Mouse (Mus musculus): ENCODE data around the gene Tirap. TPM values are rescaled to one million over a fixed set of nuclear protein-coding genes. Genes with fewer than 3 reads are reported as not detected.
"Not testable (repeated sequence)": the region's sequence is repeated elsewhere in the genome, so short reads cannot be mapped to it uniquely, and the experiment has no call there.

Gene Tirap
- total RNA-seq, 2 experiments from 2014 or later = 3.1 to 4.4 TPM

- DNase-seq (ENCODE audit: low spot score in 2 of 2) = peak; percentile 30 to 35
Observed at GRCm38 (mm10) chr9:35156002-35156710, 43.9 kb downstream of the Tirap start.

- no peak for DNase-seq (ENCODE audit: low spot score in 2 of 2)
Observed at GRCm38 (mm10) chr9:35152923-35153322, 47.2 kb downstream of the Tirap start.

- not testable (repeated sequence) for DNase-seq (ENCODE audit: low spot score in 2 of 2)
Observed at GRCm38 (mm10) chr9:35148822-35149221, 51.3 kb downstream of the Tirap start.

GRCm38 (mm10) chr9:35147261-35147660 lies 52.8 kb downstream of the Tirap start:
- not testable (repeated sequence) for DNase-seq (ENCODE audit: low spot score in 2 of 2)

DNA sequence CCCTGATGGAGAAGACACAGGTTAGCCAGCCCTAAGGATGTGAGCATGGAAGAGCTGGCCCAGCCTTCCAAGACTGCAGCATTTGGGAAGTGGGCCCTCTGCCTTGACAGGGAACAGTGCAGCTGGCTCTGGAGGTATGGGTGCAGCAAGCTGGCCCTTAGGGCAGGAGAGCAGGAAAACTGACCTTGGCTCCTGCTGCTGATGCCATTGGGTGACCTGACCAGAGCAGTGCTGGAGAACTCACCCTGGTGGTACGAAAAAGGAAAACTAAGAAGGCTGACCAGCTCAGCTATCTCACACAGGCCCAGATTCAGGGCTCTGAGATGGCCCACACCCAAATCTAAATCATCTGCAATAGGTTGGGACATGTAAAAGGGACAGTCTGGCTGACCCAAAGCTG lies 54.3 kb downstream of the Tirap start:
- no peak for DNase-seq (ENCODE audit: low spot score in 2 of 2)

- no peak for DNase-seq (ENCODE audit: low spot score in 2 of 2)
Observed at GRCm38 (mm10) chr9:35145118-35145517, 55.0 kb downstream of the Tirap start.

GRCm38 (mm10) chr9:35142221-35142620 lies 57.9 kb downstream of the Tirap start:
- no peak for DNase-seq (ENCODE audit: low spot score in 2 of 2)

DNA sequence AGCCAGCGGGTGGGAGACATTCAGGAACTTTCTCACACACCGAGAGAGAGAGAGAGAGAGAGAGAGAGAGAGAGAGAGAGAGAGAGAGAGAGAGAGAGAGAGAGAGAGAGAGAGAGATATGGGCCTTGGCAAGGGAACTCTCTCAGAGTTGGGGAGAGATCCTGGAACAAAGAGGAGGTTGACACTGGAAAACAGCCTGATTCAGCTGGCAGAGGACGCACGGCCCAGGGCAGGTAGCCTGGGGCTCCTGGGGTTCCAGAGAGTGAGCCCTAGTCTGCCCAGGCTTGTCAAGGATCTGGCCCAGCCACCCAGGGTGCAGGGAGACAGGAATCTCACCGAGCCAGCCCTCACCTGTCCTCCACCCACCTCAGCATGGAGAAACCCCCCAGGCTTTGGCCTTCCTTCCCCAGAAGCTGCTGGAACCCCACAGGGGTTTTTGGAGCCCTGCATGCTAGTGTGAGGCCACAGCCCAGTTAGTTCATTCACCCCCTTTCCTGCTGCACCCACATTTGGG lies 60.8 kb downstream of the Tirap start:
- no peak for DNase-seq (ENCODE audit: low spot score in 2 of 2)

- no peak for DNase-seq (ENCODE audit: low spot score in 2 of 2)
Observed at GRCm38 (mm10) chr9:35138029-35138428, 62.1 kb downstream of the Tirap start.

DNA sequence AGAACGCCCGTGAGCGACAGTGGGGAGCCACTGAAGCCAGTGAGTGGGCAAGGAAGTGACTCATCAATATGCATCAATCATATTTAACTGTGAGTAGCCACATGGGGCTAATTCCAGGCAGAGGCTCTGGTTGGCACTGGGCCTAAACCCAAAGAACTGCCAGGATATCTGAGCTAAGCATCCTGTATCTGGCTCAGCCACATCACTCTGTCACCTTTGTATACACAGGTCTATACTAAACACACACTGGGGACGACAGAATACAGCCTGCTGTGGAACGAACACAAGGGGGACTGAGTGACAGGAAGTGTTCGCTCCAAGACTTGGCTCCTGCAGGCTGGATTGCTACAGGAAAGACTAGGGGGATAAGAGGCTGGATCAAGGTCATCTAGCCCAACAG lies 64.5 kb downstream of the Tirap start:
- DNase-seq (ENCODE audit: low spot score in 2 of 2) = no peak

Other genes with a start within 250 kb of the Tirap start
- 10 to 100 TPM; 26.5 to 28.6 TPM for gene St3gal4, start 81.0 kb downstream of the Tirap start, total RNA-seq (2021)
- 10 to 100 TPM; 17.5 to 18.5 TPM for gene Dcps, start 24.2 kb downstream of the Tirap start, total RNA-seq (2021)
- 10 to 100 TPM; 63.1 to 67.3 TPM for gene Srpr, start 116 bp downstream of the Tirap start, total RNA-seq (2021)
- 10 to 100 TPM; 41.5 to 46.4 TPM for gene Foxred1, start 10.8 kb upstream of the Tirap start, total RNA-seq (2021)
- 10 to 100 TPM; 24.5 to 28.6 TPM for gene Fam118b, start 67.5 kb upstream of the Tirap start, total RNA-seq (2021)
- 10 to 100 TPM; 10.1 to 10.9 TPM for gene Rpusd4, start 67.6 kb upstream of the Tirap start, total RNA-seq (2021)
- gene Cdon, start 220.8 kb upstream of the Tirap start, total RNA-seq (2021) = 10 to 100 TPM in 1 of 2 experiments, 1 to 10 TPM in 1; 8.5 to 10.4 TPM

Data from layer of hippocampus, postnatal 14 days (tissue).